Mouse (Mus musculus) c-Kit-negative CD71-positive TER-119-positive erythroid progenitor cells, embryonic 14.5 days (primary cell): ENCODE measurements around the gene Pcbp4.

Experiments
- DNase-seq: peaks from one replicate; pipeline ENCODE4 v3.0.0-alpha.2; 2013; ENCODE audit warnings: low read depth, low spot score

Gene Pcbp4

DNA sequence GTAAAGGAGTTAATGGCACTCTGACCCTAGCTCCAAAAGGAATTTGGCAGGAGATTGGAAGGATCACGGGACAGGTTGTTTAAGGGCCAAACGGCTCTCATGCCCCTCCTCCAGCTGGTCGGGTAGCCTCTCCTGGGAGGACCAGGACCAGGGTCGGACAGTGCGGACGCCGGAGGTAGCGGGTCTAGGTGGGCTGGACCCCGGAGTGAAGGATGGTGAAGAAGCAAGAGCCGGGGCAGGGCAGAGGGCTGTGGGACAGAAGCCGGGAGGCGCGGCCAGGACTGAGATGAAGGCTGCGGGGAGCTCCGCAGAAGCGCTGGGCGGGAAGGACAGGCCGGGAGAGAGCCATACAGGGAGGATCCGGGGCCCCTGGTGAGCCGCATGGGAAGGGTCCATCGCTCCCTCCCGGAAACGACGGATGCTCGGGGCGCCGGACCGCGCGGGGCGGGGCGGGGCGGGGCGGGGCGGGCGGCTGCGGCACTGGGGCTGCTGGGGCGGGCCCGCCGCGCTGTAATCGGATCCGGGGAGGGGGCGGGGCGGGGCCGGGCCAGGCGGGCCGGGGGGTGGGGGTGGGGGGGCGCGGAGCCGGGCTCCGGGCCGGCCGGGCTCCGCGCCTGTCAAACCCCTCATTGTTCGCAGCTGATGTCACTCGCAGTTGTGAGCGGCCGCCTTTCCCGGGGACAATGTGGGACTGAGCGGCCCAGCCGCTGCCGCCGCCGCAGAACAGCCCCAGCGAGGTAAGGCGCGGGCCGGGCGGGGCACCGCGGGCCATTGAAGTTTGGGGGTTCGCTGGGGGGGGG is at the start of gene Pcbp4:
Pcbp4 (plus strand) TSS at position 21 of the 800 bp plus-strand sequence.
- DNase-seq, result no peak

DNA sequence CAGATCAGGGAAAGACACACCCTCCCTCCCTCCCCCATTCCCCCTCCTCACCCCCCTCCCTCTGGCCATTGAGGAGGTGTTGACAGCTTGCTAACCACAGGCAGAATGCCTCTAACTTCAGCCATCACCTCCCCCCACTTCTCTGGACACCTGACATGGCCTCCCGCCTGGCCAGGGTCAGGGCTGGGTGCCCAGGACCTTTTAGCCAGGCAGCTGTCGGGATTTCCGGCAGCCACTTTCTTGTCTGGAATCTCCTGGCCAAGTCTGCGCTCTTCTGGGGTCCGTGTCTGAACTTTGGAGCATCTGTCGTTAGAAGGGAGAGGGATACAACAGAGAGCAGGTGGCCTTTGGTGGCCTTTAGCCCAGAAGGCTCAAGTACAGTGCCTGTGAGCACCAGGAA is 47.8 kb upstream of the Pcbp4 start:
- no peak for DNase-seq

DNA sequence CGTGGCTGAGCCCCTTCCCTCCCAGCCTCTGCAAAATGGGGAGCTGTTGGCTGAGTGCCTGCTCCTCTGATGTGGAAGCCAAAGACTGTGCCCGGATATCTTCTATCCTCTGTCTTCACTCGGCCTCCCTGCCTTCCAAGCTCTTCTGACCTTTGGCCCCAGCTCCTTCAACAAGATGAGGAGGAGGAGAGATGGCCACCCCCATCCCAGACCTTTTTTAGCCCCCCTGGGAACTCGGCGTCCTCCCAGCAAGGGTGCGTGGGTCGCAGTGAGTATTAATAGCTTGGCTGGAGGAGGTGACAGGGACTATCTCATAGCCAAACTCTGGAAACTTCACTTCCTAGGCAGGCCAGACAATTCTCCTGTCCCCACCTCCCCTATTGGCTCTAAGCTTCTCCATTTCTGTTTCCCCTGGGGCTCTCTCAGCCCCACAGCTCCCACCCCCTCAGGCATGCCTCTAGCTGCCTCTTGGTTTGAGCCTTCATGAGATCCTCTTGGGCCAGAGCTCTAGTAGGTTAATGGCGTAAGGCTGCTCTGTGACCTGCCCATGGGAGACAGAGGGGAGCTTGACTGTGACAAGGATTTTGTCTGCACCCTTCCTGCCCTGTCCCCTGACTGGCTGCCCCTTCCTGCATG is 46.5 kb upstream of the Pcbp4 start:
- DNase-seq, result no peak

DNA sequence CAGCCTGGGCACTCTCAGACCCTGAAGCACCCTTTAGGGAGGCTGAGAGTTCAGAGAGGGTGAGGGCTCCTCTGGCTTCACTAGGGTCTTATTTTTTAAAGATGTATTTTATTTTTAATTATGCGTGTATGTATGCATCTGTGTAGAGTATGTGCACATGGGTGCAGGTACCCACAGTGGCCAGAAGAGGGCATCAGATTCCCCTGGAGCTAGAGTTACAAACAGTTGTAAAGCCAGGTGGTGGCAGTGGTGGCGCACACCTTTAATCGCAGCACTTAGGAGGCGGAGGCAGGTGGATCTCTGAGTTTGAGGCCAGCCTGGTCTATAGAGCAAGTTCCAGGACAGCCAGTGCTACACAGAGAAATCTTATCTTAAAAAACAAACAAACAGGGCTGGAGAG is 44.0 kb upstream of the Pcbp4 start:
- DNase-seq, result no peak

DNA sequence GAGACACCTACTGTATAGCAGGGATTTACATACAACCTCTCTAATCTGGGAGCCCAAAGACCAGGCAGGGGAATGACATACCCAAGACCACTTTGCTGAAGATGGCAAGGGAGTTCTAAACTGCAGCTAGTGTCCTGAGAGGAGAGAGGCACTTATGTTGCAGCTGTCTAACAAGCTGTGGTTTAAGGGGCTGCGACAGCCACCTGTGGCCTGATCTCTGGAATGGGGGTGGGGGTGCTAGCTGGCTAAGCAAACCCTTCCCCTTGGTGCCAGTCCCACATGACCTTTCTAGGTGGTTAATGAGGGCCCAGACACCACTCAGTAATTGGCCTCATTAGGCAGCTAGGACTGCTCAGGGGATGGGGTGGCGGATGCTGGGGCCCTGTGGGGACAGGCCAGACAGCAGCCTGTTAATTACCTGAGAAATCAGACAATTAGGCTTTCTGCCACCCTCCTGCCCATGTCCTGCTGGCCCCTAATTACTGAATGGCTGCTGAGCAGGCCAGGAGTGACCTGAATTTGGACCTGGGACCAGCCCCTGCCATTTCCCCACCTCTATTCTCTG is 42.9 kb upstream of the Pcbp4 start:
- DNase-seq, result no peak

DNA sequence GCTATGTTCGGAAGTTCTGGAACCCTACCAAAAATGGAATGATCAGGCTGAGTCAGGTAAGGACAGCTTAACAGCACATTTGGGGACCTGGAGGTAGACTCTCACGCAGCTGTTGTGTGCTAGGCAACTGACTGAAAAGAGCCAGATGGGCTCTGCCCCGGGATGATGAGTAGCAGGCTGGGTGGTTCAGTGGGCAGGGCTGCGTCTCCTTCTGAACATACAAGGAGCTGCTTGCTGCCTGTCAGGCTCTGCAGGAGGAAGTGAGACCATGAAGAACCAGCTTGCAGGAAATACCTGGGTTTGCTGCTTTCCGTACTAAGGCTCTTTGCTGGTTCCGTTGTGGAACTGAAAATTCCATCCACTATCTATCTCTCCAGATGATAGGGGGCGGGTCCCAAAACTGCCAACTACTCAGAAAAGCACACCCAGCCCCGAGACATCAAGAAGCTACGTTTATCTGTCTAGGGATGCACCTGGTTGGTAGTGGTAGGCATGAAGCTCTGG is 41.9 kb upstream of the Pcbp4 start:
- DNase-seq, result no peak

DNA sequence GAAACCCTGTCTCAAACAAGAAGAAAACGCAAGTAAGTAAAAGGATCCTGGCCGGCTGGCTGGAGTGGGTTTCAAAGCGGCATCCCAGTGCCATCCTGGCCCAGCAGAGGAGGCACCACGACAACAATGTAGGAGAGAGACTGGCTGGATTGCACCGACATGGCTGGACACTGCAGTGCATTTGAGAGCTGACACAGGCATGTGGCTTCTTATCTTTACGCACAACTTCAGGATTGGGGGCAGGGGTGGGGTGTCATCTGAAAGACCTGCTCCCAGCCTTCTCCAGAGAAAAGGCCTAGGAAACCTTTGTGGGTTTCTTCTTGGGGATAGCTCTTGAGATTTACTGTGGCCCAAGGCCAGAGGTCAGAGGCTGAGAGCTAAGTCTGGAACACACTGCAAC is 41.4 kb upstream of the Pcbp4 start:
- no peak for DNase-seq

DNA sequence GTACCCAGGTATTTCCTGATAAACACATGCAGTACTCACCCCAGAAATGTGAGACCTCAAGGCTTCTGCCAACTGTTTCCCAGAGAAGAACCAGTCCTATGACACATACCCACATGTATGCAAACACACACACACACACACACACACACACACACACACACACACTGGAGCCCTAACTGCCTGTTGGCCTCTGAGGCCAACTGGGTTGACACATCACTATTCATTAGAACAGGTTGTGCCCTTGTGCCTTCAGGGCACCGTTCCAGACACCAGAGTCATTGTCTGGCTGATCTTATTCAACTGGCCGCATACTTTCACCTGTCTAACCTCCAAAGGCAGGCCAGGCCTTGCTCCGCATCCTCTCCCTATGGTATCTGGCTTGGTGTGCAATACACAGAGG is 40.9 kb upstream of the Pcbp4 start:
- DNase-seq, result no peak

DNA sequence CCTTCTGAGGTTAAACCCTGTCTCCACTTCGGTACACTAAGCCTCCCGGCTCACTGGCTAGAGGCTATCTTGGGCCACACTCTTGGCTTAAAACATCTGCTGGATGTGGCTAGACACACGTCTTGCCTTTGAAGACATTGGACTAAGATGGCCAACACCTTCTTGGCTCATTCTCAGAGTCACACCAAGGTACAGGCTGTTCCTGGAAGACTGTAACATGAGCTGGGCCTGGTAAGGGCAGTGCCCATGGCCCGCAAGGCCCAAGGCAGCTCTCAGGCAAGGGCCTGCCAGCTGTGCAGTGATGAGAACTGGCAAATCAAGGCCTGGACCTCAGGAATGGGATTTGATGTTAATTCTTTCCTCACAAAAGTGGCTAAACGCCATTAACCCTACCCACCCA is 39.5 kb upstream of the Pcbp4 start:
- DNase-seq, result no peak

DNA sequence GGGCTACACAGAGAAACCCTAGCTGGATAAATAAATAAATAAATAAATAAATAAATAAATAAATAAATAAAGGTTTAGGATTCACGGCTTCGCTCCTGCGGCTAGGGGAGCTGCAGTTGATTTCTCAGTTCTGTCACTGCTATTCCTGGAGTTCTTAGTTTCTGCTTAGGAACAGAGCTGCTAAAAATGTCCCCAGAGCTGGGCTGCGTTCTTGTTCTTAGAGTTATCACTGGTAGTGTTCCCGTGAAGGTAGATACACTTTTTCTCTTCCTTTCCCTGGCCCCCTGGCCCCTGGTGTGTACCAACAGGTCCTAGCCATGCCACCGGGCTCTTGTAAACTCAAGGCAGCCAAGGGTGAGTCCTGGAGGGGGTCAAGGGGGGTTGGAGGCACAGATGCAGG is 36.3 kb upstream of the Pcbp4 start:
- DNase-seq, result no peak

DNA sequence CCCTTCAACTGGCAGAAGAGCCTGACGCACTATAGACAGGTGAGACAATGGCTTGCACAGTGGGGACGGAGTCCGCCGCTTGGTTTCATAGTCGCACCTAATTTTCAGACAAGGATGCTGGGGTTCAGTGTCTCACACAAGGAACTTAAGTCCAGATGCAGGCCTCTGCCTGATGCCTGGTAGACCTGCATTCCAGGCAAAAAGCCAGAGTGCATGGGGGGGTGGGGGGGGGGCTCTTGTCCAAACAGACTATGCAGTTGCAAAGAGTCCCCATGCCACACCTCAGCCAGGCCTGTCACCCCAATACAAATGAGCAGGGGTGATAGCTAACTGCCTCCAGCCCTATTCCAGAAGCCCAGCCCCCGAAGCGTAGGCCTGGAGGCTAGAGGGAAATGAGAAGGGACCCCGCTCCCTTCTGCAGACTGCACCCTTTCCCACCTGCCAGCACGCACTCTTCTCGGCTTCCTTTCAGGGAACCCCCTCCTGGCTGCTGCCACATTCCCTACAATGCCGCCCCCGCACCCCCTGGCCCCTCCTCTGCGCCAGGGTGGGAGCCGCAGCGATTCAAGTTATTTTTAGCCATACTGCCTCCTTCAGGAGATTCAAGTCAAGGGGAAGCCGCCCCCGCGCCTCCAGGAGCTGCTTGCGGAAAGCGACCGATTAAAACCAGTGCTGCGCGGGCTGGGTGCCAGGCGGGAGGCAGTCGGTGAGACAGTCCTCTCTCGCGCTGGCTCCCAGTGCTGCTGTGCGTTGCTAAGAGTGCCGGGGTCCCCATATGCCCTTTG is 35.1 kb upstream of the Pcbp4 start:
- no peak for DNase-seq

DNA sequence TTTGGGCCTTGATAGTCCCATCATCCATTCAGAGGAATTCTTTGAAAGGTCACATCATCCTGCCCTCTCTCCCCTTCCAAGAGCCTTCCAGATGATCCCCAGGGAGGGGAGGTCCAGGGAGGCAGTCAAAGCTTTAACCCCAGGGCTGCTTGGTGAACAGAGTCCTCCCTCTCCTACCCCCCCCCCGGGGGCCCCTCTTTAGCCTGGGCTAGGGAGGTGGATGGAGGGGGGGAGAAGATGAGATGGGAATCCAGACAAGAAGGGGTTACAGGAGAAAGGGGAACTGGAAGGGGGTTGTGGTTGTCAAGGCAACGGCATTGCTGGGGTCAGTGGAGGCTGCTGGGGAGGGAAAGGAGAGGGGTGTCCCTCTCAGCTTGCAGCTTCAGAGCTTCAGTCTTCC is 32.5 kb upstream of the Pcbp4 start:
- DNase-seq, result no peak

DNA sequence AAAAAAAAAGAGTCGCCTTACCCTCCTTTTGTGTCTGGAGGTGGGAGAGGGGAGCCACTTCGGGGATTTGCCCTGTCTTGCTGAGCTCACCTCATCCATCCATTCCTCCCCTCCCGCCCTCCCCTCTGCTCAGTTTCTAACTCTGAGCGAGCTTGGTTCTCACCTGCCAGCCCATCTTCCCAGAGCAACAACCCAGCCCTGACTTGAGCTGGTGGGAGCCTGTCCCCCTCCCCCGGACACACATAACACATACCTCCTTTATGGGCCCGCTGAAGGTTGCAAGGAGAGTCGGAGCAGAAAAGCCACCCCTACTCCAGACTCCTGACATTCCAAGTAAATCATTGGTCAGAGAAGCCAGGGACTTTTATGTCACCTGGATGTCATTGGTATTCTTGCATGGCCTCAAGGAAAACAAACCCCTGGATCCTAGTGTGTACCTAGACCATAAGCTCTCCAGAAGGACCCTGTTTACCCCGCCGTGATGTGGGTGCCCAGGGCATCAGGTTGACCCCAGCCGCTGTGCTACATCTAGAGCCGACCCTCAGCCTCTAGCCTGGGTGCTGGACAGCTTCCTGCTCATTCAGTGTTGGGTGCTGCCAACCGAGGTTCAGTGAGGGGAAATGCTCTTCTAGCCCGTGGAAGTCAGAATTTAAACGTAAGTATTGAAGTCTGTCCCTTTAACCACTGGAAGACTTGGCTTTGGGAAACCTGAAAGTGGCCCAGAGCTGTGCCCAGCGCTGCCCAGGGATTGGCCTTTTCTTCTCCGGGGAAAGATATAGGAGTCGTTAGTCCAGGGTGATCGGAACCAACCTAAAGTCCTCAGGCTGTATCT is 31.8 kb upstream of the Pcbp4 start:
- DNase-seq, result no peak

DNA sequence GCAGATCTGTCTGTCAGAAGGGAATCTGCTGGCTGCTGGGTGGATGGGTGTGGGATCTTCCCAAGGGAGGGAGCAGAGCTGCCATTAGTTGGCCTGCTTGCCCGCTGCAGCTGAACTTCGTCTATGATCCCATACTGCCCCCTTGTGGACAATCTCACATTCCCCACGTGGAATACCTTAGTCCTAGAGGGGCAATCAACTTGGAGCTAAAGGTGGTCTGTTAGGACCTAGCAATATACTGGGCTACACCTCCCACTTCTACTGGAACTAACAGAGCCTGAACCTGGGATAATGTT is 31.3 kb upstream of the Pcbp4 start:
- DNase-seq, result peak; percentile 57

DNA sequence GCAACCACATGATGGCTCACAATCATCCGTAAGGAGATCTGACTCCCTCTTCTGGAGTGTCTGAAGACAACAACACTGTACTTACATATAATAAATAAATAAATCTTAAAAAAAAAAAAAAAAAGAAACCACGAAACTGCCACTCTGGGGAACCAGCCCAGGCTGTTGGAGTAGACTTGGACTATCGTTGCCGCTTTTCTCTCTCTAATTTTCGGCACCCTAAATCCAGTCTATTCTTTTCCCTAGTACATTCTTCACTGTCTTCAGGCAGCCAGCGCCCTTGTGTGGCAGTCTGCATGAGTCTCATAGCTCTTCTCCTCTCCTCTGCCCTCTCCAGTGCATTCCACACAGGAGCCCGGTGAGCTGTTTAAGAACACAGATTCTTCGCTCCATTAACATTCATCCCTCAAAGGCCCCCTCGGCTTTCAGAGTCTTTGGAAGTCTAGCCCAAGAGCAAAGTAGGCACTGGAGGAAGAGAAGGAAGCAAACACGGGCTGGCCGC is 24.3 kb upstream of the Pcbp4 start:
- DNase-seq, result no peak

DNA sequence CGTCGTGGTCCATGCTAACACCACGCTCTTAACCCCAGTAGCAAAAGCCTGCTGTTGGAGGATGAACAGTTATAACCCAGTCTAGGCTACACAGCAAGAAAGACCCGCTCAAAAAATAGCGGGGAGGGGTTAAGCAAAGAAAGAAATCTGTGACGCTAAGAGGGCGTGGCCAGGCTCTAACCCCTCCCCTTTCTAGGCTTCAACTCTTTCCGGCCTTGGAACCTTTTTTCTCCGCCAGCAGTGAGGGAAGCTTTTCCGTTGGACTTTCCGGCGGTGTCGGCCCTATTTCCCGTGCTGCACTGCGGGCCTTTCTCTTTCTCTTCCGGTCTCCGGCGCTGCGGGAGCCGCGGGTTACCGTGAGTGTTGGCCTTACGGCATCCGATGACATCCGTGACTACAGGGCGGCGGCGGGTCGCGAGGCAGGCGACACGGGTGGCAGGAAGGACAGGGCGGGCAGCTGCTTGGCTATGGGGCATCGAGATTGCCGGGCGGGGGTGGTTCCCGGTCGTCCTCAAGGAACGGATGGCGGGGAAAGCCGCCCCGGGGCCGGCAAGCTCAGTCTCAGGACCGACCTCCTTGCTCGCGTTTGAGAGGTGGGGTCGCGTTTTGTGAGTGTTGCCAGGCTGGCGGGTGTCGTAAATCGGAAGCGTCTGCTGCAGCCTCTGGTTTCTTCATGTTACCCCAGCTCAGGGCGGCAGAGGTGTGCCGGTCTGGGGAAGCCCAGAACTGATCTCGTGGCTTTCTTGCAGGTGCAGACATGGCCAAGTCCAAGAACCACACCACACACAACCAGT is 23.7 kb upstream of the Pcbp4 start, which contains the start of gene Rpl29:
Rpl29 (plus strand) TSS at position 234 of the 794 bp plus-strand sequence.
- peak; percentile 78 for DNase-seq

DNA sequence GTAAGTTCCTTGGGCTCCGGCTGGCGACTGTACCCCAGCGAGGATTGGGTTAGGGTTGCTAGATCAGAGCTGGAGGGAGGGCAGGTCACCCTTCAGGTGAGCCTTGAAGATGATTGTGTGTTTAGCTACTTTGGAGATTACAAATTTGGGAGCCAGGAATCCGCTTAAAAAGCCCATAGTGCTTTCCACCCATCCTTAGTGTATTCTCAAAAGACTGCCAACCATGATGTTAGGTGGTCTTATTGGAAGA is 23.2 kb upstream of the Pcbp4 start:
- DNase-seq, result no peak

DNA sequence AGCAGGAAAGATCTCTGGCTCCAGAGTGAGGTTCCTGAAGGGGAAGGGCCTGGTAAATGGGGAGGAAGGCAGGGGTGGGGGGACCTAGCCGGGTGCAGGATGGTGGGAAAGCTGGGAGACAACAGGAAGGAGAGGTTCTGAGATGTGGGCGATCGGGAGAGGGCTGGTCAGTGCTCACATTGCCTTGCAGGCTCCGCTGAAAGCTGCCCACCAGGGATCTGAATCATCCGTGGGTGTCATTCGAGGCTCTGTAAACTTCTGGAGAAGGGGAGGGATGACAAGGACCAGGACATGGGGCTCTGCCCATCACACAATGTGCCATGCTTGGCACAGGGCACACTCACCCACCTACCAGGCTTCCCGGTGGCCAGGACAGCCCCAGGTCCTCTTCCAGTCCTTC is 19.7 kb upstream of the Pcbp4 start:
- DNase-seq, result no peak

DNA sequence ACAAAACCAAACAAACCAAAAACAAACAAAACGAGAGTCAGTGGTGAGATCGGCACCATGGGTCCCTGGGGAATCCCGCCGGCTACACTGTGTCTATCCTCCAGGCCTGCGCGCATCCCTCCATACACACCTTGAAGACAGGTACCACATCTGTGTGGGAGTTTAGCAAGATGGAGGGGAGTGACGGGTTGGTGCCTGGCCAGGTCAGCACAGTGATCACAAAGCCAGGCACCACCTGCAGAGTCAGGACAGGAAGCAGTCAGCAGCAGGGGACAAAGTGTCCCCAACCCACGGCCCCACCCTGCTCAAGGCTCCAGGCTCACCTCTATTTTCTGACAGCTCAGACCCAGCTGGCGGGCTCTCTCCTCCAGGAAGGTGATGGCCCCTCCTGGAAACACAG is 16.5 kb upstream of the Pcbp4 start:
- DNase-seq, result no peak

DNA sequence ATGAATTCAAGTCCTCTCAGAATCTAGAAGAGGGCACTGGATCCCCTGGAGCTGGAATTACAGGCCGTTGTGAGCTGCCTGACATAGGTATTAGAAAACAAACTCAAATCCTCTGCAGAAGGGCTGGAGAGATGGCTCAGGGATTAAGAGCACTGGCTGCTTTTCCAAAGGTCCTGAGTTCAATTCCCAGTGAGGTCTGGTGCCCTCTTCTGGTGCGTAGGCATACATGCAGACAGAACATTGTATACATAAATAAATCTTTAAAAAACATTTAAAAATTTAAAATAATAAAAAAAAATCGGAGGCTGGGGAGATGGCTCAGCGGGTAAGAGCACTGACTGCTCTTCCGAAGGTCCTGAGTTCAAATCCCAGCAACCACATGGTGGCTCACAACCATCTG is 10.4 kb upstream of the Pcbp4 start:
- no peak for DNase-seq

DNA sequence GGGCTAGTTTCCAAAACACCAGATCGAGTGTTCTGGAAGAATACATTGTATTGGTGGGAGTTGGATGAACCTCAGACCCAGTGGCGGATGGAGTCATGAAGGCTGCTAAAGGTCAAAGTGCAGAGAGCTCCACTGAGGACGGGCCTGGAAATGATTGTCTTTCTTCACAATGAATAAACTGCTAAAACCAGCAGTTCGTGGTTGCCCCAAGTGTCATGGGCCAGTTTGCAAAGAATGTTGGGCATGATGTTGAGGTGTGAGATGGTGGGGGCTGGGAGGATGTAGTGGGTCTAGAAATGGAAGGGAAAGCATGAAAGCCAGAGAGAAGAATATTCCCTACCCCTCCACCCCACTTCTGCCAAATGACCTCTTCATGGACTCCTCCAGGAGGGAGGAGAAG is 8.3 kb upstream of the Pcbp4 start:
- DNase-seq, result no peak
